Mouse (Mus musculus) heart, embryonic 13.5 days (tissue): ENCODE measurements around the gene Rcvrn. TPM values are rescaled to one million over a fixed set of nuclear protein-coding genes. Genes with fewer than 3 reads are reported as not detected.
A peak's percentile ranks its signal among the peaks of the same experiment; 100 is the strongest.

Experiments used
- ATAC-seq: fragments of 200-750 bp; cut with Nextera tagmentation; 2 replicates; pipeline ENCODE4 v1.8.0; 2017; ENCODE audit warnings: moderate TSS enrichment; ENCODE audit not compliant: insufficient number of reproducible peaks, low FRiP score, low TSS enrichment; ENCODE audit errors: extremely low read depth
- H3K27ac ChIP-seq: fragments of 300-500 bp; sonication (generic); replicated peaks from 2 replicates; pipeline ENCODE4 v1.5.1; 2015; ENCODE audit warnings: moderate library complexity, mild to moderate bottlenecking, inconsistent platforms
- H3K27me3 ChIP-seq: fragments of 300-500 bp; sonication (generic); replicated peaks from 2 replicates; pipeline ENCODE4 v1.6.1; 2015; ENCODE audit warnings: mild to moderate bottlenecking, inconsistent platforms
- H3K36me3 ChIP-seq: fragments of 300-500 bp; sonication (generic); 2 replicates; pipeline ENCODE4 v1.6.1; 2015; ENCODE audit warnings: mild to moderate bottlenecking, inconsistent platforms
- H3K4me1 ChIP-seq: fragments of 300-500 bp; sonication (generic); 2 replicates; pipeline ENCODE4 v1.6.1; 2015; ENCODE audit warnings: inconsistent platforms
- H3K4me2 ChIP-seq: fragments of 300-500 bp; sonication (generic); 2 replicates; pipeline ENCODE4 v1.6.1; 2015; ENCODE audit warnings: inconsistent platforms, mild to moderate bottlenecking, moderate library complexity
- H3K4me3 ChIP-seq: fragments of 300-500 bp; sonication (generic); 2 replicates; pipeline ENCODE4 v1.5.1; 2015; ENCODE audit warnings: moderate library complexity, mild to moderate bottlenecking, inconsistent platforms
- H3K9ac ChIP-seq: fragments of 300-500 bp; sonication (generic); 2 replicates; pipeline ENCODE4 v1.6.1; 2015; ENCODE audit warnings: inconsistent platforms, mild to moderate bottlenecking, moderate library complexity
- H3K9me3 ChIP-seq: fragments of 300-500 bp; sonication (generic); 2 replicates; pipeline ENCODE4 v1.6.1; 2016; ENCODE audit warnings: inconsistent platforms
- WGBS: fragments of 180-500 bp; shearing (Covaris S2); methylation state at CpG from one replicate; pipeline ENCODE4 v1.1.7; 2015; ENCODE audit warnings: mixed read lengths; 5-methylcytosine and 5-hydroxymethylcytosine counted together
- polyA plus RNA-seq: library from polyadenylated mRNA; unstranded; fragments of >200 nt; fragmentation: Nextera tagmentation; extraction: Ambion mirVana; gene quantifications from 2 replicates; pipeline ENCODE4 v1.2.1, GENCODE M21; 2015

Gene Rcvrn
- not detected in 2 replicates for polyA plus RNA-seq

GRCm38 (mm10) chr11:67694703-67695376 lies at the start of gene Rcvrn:
Gene Rcvrn (plus strand): TSS chr11:67695326.
- no peak within 1 kb of the TSS for H3K4me2 ChIP-seq
- 41% methylated on average over 7 of the region's 7 CpGs for WGBS
- H3K9ac ChIP-seq: no peak within 1 kb of the TSS
- H3K36me3 ChIP-seq: no peaks in the 10 kb centered on the region
- H3K27ac ChIP-seq: no peak within 1 kb of the TSS
- no peak within 1 kb of the TSS for H3K4me3 ChIP-seq
- no peak for ATAC-seq
- H3K9me3 ChIP-seq: no peaks in the 10 kb centered on the region
- peaks cover 7% of the 10 kb centered on the region; the same call in 1 of the 2 replicates for H3K27me3 ChIP-seq
- no peaks in the 10 kb centered on the region for H3K4me1 ChIP-seq

DNA sequence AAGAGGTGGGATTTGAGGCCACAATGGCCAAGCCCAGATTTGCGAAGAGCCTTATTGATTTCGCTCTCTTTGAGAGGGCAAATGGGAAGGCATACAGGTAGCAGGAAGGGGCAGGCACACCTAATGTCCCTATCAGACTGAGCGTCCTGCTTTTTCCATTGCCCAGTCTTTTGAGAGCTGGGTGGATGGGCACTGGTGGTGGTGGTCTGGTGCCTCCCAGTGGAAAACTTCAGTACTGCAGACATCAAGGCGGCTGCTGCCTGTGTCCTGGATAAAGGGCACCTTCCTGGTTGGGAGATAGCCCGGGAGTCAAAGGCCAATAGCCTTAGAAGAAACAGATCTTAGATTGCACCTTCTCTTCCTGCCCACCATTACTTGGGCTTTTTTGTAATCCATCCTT lies 47.4 kb upstream of the Rcvrn start:
- no peaks in the 10 kb centered on the region for H3K9me3 ChIP-seq
- H3K4me2 ChIP-seq: no peak overlapping the region
- H3K4me3 ChIP-seq: no peak overlapping the region
- ATAC-seq: no peak
- no peaks in the 10 kb centered on the region for H3K36me3 ChIP-seq
- no peak overlapping the region for H3K27ac ChIP-seq
- peaks cover 10% of the 10 kb centered on the region for H3K4me1 ChIP-seq
- H3K9ac ChIP-seq: no peak overlapping the region
- H3K27me3 ChIP-seq: no peaks in the 10 kb centered on the region
- 22% methylated on average over 5 of the region's 5 CpGs for WGBS

- ATAC-seq: no peak
- Histone ChIP-seq H3K4me3 (no peak overlapping the region), H3K9me3 (no peaks in the 10 kb centered on the region), H3K9ac (no peak overlapping the region), H3K4me2 (no peak overlapping the region), H3K36me3 (no peaks in the 10 kb centered on the region), H3K4me1 (peaks cover 13% of the 10 kb centered on the region), H3K27me3 (no peaks in the 10 kb centered on the region), H3K27ac (no peak overlapping the region)
- WGBS: 66% methylated on average over 11 of the region's 11 CpGs
Measured at GRCm38 (mm10) chr11:67648651-67649407, 46.3 kb upstream of the Rcvrn start.

GRCm38 (mm10) chr11:67649971-67650707 lies 45.0 kb upstream of the Rcvrn start:
- WGBS: 51% methylated on average over 10 of the region's 10 CpGs
- Histone ChIP-seq H3K9ac (no peak overlapping the region), H3K36me3 (no peaks in the 10 kb centered on the region), H3K4me2 (no peak overlapping the region), H3K27ac (no peak overlapping the region), H3K9me3 (no peaks in the 10 kb centered on the region), H3K4me3 (no peak overlapping the region), H3K4me1 (peaks cover 14% of the 10 kb centered on the region), H3K27me3 (no peaks in the 10 kb centered on the region)
- ATAC-seq: no peak

GRCm38 (mm10) chr11:67651731-67652130 lies 43.4 kb upstream of the Rcvrn start:
- 69% methylated on average over 6 of the region's 6 CpGs for WGBS
- ATAC-seq: no peak
- no peak overlapping the region for H3K4me3 ChIP-seq

DNA sequence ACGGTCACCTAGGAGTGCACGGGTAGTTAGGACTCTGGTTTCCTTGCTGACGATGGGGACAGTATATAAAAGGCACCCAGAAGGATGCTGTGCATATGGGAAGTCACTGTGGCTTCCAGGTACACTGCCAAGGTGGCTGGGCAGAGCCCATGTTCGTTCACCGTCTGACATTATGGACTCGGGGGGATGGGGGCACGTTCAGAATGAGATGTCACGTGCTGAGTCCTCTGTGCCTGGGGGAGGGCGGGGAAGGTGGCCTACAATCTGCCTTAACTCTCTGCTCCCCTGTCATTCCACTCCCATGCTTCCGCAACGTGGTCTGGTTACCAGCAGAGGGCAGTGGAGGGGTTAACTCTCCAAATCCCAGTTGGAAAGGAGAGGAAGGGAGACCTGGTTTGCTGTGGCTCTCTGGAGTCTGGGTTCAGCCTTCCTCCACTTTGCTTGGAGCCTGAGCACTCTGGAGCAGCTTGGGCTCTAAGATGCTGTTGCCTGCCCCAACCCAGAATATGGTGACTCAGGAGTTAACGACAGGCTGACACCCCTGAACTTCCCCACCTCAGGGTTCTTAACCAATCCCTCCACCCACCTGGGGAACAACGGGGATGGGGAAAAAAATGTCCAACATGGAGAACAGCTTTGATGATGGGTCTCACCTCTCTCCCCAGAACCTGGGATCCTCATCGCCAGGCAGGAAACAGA lies 42.8 kb upstream of the Rcvrn start:
- Histone ChIP-seq H3K27ac (no peak overlapping the region), H3K9ac (0 out of 2 replicates have a peak overlapping the region, but pooled peaks have one; percentile 3), H3K4me2 (no peak overlapping the region), H3K4me3 (no peak overlapping the region), H3K36me3 (no peaks in the 10 kb centered on the region), H3K9me3 (no peaks in the 10 kb centered on the region), H3K27me3 (no peaks in the 10 kb centered on the region), H3K4me1 (peaks cover 21% of the 10 kb centered on the region)
- ATAC-seq: no peak
- 19% methylated on average over 14 of the region's 14 CpGs for WGBS

More at GRCm38 (mm10) chr11:67651731-67652130, 43.4 kb upstream of the Rcvrn start:
- H3K36me3 ChIP-seq: no peaks in the 10 kb centered on the region
- H3K4me2 ChIP-seq: no peak overlapping the region
- H3K4me1 ChIP-seq: peaks cover 21% of the 10 kb centered on the region
- no peak overlapping the region for H3K9ac ChIP-seq
- H3K9me3 ChIP-seq: no peaks in the 10 kb centered on the region
- H3K27ac ChIP-seq: no peak overlapping the region
- H3K27me3 ChIP-seq: no peaks in the 10 kb centered on the region

- no peak for ATAC-seq
- no peak overlapping the region for H3K27ac ChIP-seq
- H3K9ac ChIP-seq: 0 out of 2 replicates have a peak overlapping the region, but pooled peaks have one; percentile 3
- no peaks in the 10 kb centered on the region for H3K9me3 ChIP-seq
- no peak overlapping the region for H3K4me3 ChIP-seq
- peaks cover 21% of the 10 kb centered on the region for H3K4me1 ChIP-seq
- WGBS: 45% methylated on average over 6 of the region's 6 CpGs
- no peak overlapping the region for H3K4me2 ChIP-seq
- no peaks in the 10 kb centered on the region for H3K27me3 ChIP-seq
- H3K36me3 ChIP-seq: no peaks in the 10 kb centered on the region
Measured at GRCm38 (mm10) chr11:67652893-67653255, 42.3 kb upstream of the Rcvrn start.

GRCm38 (mm10) chr11:67653521-67654090 lies 41.5 kb upstream of the Rcvrn start:
- Histone ChIP-seq H3K9me3 (no peaks in the 10 kb centered on the region), H3K36me3 (no peaks in the 10 kb centered on the region), H3K4me3 (no peak overlapping the region), H3K4me2 (no peak overlapping the region), H3K4me1 (peaks cover 21% of the 10 kb centered on the region), H3K27me3 (no peaks in the 10 kb centered on the region), H3K27ac (no peak overlapping the region), H3K9ac (no peak overlapping the region)
- no peak for ATAC-seq
- WGBS: 77% methylated on average over 9 of the region's 9 CpGs

GRCm38 (mm10) chr11:67654514-67654913 lies 40.6 kb upstream of the Rcvrn start:
- ATAC-seq: no peak
- H3K9me3 ChIP-seq: no peaks in the 10 kb centered on the region
- WGBS: 85% methylated on average over 4 of the region's 4 CpGs
- no peak overlapping the region for H3K4me3 ChIP-seq
- no peak overlapping the region for H3K4me2 ChIP-seq
- H3K27ac ChIP-seq: no peak overlapping the region
- H3K4me1 ChIP-seq: peaks cover 21% of the 10 kb centered on the region
- no peaks in the 10 kb centered on the region for H3K36me3 ChIP-seq
- H3K9ac ChIP-seq: no peak overlapping the region
- no peaks in the 10 kb centered on the region for H3K27me3 ChIP-seq

GRCm38 (mm10) chr11:67655236-67655959 lies 39.7 kb upstream of the Rcvrn start:
- ATAC-seq: no peak
- H3K9ac ChIP-seq: peak overlapping the region; percentile 4; the same call in 1 of the 2 replicates
- H3K27ac ChIP-seq: no peak overlapping the region
- no peaks in the 10 kb centered on the region for H3K9me3 ChIP-seq
- no peaks in the 10 kb centered on the region for H3K36me3 ChIP-seq
- H3K4me3 ChIP-seq: no peak overlapping the region
- H3K4me2 ChIP-seq: no peak overlapping the region
- no peaks in the 10 kb centered on the region for H3K27me3 ChIP-seq
- peaks cover 21% of the 10 kb centered on the region for H3K4me1 ChIP-seq
- WGBS: 59% methylated on average over 17 of the region's 17 CpGs
